Mouse (Mus musculus) midbrain, embryonic 13.5 days (tissue): ENCODE data around the gene Sapcd1. TPM values are rescaled to one million over a fixed set of nuclear protein-coding genes. Genes with fewer than 3 reads are reported as not detected.

Experiments
- ATAC-seq: fragments of 200-750 bp; cut with Nextera tagmentation; 2 replicates; pipeline ENCODE4 v1.8.0; 2017; ENCODE audit warnings: mild to moderate bottlenecking, moderate TSS enrichment, moderate library complexity
- H3K27ac ChIP-seq: fragments of 300-500 bp; sonication (generic); 2 replicates; pipeline ENCODE4 v1.5.1; 2015; ENCODE audit warnings: inconsistent platforms, mild to moderate bottlenecking, moderate library complexity
- H3K27me3 ChIP-seq: fragments of 300-500 bp; sonication (generic); 2 replicates; pipeline ENCODE4 v1.6.1; 2015; ENCODE audit warnings: mild to moderate bottlenecking, inconsistent platforms
- H3K36me3 ChIP-seq: fragments of 300-500 bp; sonication (generic); 2 replicates; pipeline ENCODE4 v1.6.1; 2015; ENCODE audit warnings: mild to moderate bottlenecking, inconsistent platforms
- H3K4me1 ChIP-seq: fragments of 300-500 bp; sonication (generic); replicated peaks from 2 replicates; pipeline ENCODE4 v1.6.1; 2015; ENCODE audit warnings: inconsistent platforms
- H3K4me2 ChIP-seq: fragments of 300-500 bp; sonication (generic); replicated peaks from 2 replicates; pipeline ENCODE4 v1.6.1; 2015; ENCODE audit warnings: moderate library complexity, mild to moderate bottlenecking, inconsistent platforms
- H3K4me3 ChIP-seq: fragments of 300-500 bp; sonication (generic); replicated peaks from 2 replicates; pipeline ENCODE4 v1.5.1; 2015; ENCODE audit warnings: mild to moderate bottlenecking, inconsistent platforms
- H3K9ac ChIP-seq: fragments of 300-500 bp; sonication (generic); replicated peaks from 2 replicates; pipeline ENCODE4 v1.6.1; 2015; ENCODE audit warnings: mild to moderate bottlenecking, inconsistent platforms
- H3K9me3 ChIP-seq: fragments of 300-500 bp; sonication (generic); 2 replicates; pipeline ENCODE4 v1.6.1; 2016; ENCODE audit warnings: mild to moderate bottlenecking, inconsistent platforms
- WGBS: fragments of 180-500 bp; shearing (Covaris S2); methylation state at CpG from one replicate; pipeline ENCODE4 v1.1.7; 2015; 5-methylcytosine and 5-hydroxymethylcytosine counted together
- polyA plus RNA-seq: library from polyadenylated mRNA; unstranded; fragments of >200 nt; fragmentation: Nextera tagmentation; extraction: Ambion mirVana; gene quantifications from 2 replicates; pipeline ENCODE4 v1.2.1, GENCODE M21; 2015

Sapcd1 gene
- polyA plus RNA-seq, 1 experiment from 2014 or later, result 4.3 TPM

DNA sequence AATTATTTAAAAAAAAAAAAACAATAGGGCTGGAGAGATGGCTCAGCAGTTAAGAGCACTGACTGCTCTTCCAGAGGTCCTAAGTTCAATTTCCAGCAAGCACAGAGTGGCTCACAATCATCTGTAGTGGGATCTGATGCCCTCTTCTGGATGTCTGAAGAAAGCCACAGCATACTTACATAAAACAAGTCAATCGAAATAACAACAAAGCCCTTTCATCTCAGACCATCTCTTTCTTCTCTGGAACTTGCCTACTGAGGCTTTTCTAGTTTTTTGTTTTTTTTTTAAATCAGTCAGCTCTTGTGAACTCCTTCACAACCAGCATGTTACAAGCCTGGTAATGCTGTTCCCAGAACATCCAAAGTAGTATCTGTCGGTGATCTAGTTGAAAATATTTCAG lies 47.2 kb downstream of the Sapcd1 start:
- H3K4me2 ChIP-seq, result peak overlapping the region; percentile 82
- peak overlapping the region; percentile 85 for H3K4me3 ChIP-seq
- no peaks in the 10 kb centered on the region for H3K27me3 ChIP-seq
- ATAC-seq, result no peak
- H3K36me3 ChIP-seq, result peaks cover 9% of the 10 kb centered on the region
- H3K9me3 ChIP-seq, result no peaks in the 10 kb centered on the region
- WGBS, result 23% methylated on average over 2 of the region's 2 CpGs
- peak overlapping the region; percentile 88 for H3K9ac ChIP-seq
- H3K27ac ChIP-seq, result peak overlapping the region; percentile 67
- peaks cover 27% of the 10 kb centered on the region for H3K4me1 ChIP-seq

DNA sequence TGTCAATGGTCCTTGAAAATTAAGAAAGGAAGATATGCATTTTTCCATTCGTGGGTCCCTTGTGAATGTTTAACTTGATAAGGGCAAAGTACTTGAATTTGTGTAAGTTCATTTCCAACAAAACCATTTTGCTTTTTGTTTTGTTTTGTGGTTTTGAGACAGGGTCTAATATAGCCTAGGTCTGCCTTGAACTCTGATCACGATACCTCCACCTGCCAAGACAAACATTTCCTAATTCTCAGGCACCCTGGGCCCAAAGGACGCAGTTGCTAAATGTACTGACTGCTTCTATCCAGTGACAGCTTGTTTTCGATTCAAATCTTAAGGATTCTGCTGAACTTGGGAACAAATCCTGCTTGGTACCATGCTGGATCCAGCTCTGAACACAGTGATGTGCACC lies 48.2 kb downstream of the Sapcd1 start:
- no peaks in the 10 kb centered on the region for H3K9me3 ChIP-seq
- no peak overlapping the region for H3K27ac ChIP-seq
- no peak overlapping the region for H3K4me3 ChIP-seq
- H3K36me3 ChIP-seq, result no peaks in the 10 kb centered on the region
- H3K9ac ChIP-seq, result 0 out of 2 replicates have a peak overlapping the region, but pooled peaks have one; percentile 8
- peaks cover 27% of the 10 kb centered on the region for H3K4me1 ChIP-seq
- 97% methylated on average over 4 of the region's 4 CpGs for WGBS
- H3K27me3 ChIP-seq, result no peaks in the 10 kb centered on the region
- no peak overlapping the region for H3K4me2 ChIP-seq
- ATAC-seq, result no peak

GRCm38 (mm10) chr17:34978239-34978638 lies 49.6 kb downstream of the Sapcd1 start:
- Histone ChIP-seq H3K4me1 (peaks cover 25% of the 10 kb centered on the region), H3K4me3 (no peak overlapping the region), H3K4me2 (no peak overlapping the region), H3K9ac (0 out of 2 replicates have a peak overlapping the region, but pooled peaks have one; percentile 39), H3K27ac (no peak overlapping the region), H3K36me3 (no peaks in the 10 kb centered on the region), H3K27me3 (peaks cover 12% of the 10 kb centered on the region; the same call in 1 of the 2 replicates), H3K9me3 (no peaks in the 10 kb centered on the region)
- WGBS, result 91% methylated on average over 27 of the region's 27 CpGs
- ATAC-seq, result no peak

DNA sequence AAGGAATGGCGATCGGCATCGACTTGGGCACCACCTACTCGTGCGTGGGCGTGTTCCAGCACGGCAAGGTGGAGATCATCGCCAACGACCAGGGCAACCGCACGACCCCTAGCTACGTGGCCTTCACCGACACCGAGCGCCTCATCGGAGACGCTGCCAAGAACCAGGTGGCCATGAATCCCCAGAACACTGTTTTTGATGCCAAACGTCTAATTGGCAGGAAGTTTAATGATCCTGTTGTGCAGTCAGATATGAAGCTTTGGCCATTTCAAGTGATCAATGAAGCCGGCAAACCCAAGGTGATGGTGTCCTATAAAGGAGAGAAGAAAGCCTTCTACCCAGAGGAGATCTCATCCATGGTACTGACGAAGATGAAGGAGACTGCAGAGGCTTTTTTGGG lies 50.8 kb downstream of the Sapcd1 start:
- Histone ChIP-seq H3K4me2 (no peak overlapping the region), H3K9me3 (no peaks in the 10 kb centered on the region), H3K4me1 (peaks cover 20% of the 10 kb centered on the region), H3K36me3 (no peaks in the 10 kb centered on the region), H3K27ac (no peak overlapping the region), H3K4me3 (no peak overlapping the region), H3K9ac (no peak overlapping the region), H3K27me3 (peaks cover 15% of the 10 kb centered on the region)
- no peak for ATAC-seq
- WGBS, result 95% methylated on average over 20 of the region's 20 CpGs

Other genes starting within 250 kb of the Sapcd1 start
- gene Cyp21a1, start 223.5 kb downstream of the Sapcd1 start, polyA plus RNA-seq, result not detected in 2 replicates
- gene Stk19, start 191.1 kb downstream of the Sapcd1 start, polyA plus RNA-seq, result 38.5 and 40.5 TPM in 2 replicates
- 74.7 and 76.1 TPM in 2 replicates for gene Dxo, start 191.0 kb downstream of the Sapcd1 start, polyA plus RNA-seq
- 59.3 and 61.3 TPM in 2 replicates for gene Skiv2l, start 177.8 kb downstream of the Sapcd1 start, polyA plus RNA-seq
- gene Nelfe, start 177.6 kb downstream of the Sapcd1 start, polyA plus RNA-seq, result 95.0 and 100 TPM in 2 replicates
- gene Cfb, start 165.5 kb downstream of the Sapcd1 start, polyA plus RNA-seq, result 1.7 and 2.2 TPM in 2 replicates
- gene Zbtb12, start 148.5 kb downstream of the Sapcd1 start, polyA plus RNA-seq, result 13.2 and 16.3 TPM in 2 replicates
- gene Gm20547, start 146.0 kb downstream of the Sapcd1 start, polyA plus RNA-seq, result 0.08 TPM in 1 of 2 replicates, not detected in the other
- 1.2 and 2.1 TPM in 2 replicates for gene C2, start 129.8 kb downstream of the Sapcd1 start, polyA plus RNA-seq
- gene Ehmt2, start 129.5 kb downstream of the Sapcd1 start, polyA plus RNA-seq, result 105 and 114 TPM in 2 replicates
- gene Slc44a4, start 113.5 kb downstream of the Sapcd1 start, polyA plus RNA-seq, result 0.09 TPM in 1 of 2 replicates, not detected in the other
- 25.5 and 25.9 TPM in 2 replicates for gene Neu1, start 96.8 kb downstream of the Sapcd1 start, polyA plus RNA-seq
- 0.10 and 0.11 TPM in 2 replicates for gene Hspa1b, start 68.8 kb downstream of the Sapcd1 start, polyA plus RNA-seq
- gene Gm20481, start 58.1 kb downstream of the Sapcd1 start, polyA plus RNA-seq, result not detected in 2 replicates
- gene Hspa1a, start 55.9 kb downstream of the Sapcd1 start, polyA plus RNA-seq, result 2.8 and 2.9 TPM in 2 replicates
- gene Hspa1l, start 55.3 kb downstream of the Sapcd1 start, polyA plus RNA-seq, result 0.55 and 1.5 TPM in 2 replicates
- 141 and 150 TPM in 2 replicates for gene Lsm2, start 46.2 kb downstream of the Sapcd1 start, polyA plus RNA-seq
- gene Vars, start 27.0 kb downstream of the Sapcd1 start, polyA plus RNA-seq, result 61.0 and 69.1 TPM in 2 replicates
- gene Vwa7, start 11.4 kb downstream of the Sapcd1 start, polyA plus RNA-seq, result 0.13 and 0.20 TPM in 2 replicates
- 3.3 and 3.7 TPM in 2 replicates for gene Msh5, start 18.7 kb upstream of the Sapcd1 start, polyA plus RNA-seq
- 93.7 and 99.6 TPM in 2 replicates for gene Clic1, start 21.9 kb upstream of the Sapcd1 start, polyA plus RNA-seq
- 501 and 531 TPM in 2 replicates for gene Ddah2, start 31.0 kb upstream of the Sapcd1 start, polyA plus RNA-seq
- gene Ly6g6c, start 37.4 kb upstream of the Sapcd1 start, polyA plus RNA-seq, result not detected in 2 replicates
- 0.45 and 0.50 TPM in 2 replicates for gene Mpig6b, start 38.2 kb upstream of the Sapcd1 start, polyA plus RNA-seq
- 0.18 and 0.32 TPM in 2 replicates for gene Ly6g6e, start 48.9 kb upstream of the Sapcd1 start, polyA plus RNA-seq
- gene Ly6g6d, start 50.0 kb upstream of the Sapcd1 start, polyA plus RNA-seq, result 1.0 and 1.9 TPM in 2 replicates
- 0.18 and 0.19 TPM in 2 replicates for gene Ly6g6f, start 57.6 kb upstream of the Sapcd1 start, polyA plus RNA-seq
- 85.1 and 86.5 TPM in 2 replicates for gene Abhd16a, start 61.2 kb upstream of the Sapcd1 start, polyA plus RNA-seq
- gene Ly6g5c, start 80.3 kb upstream of the Sapcd1 start, polyA plus RNA-seq, result not detected in 2 replicates
- gene Ly6g5b, start 87.4 kb upstream of the Sapcd1 start, polyA plus RNA-seq, result 1.4 and 1.7 TPM in 2 replicates
- 27.1 and 30.4 TPM in 2 replicates for gene Gpank1, start 93.4 kb upstream of the Sapcd1 start, polyA plus RNA-seq
- gene Csnk2b, start 94.0 kb upstream of the Sapcd1 start, polyA plus RNA-seq, result 293 and 316 TPM in 2 replicates
- 9.2 and 9.4 TPM in 2 replicates for gene D17H6S53E, start 98.4 kb upstream of the Sapcd1 start, polyA plus RNA-seq
- gene Apom, start 104.0 kb upstream of the Sapcd1 start, polyA plus RNA-seq, result 0.53 and 0.63 TPM in 2 replicates
- 93.7 and 93.9 TPM in 2 replicates for gene Bag6, start 107.2 kb upstream of the Sapcd1 start, polyA plus RNA-seq
- 209 and 228 TPM in 2 replicates for gene Prrc2a, start 136.9 kb upstream of the Sapcd1 start, polyA plus RNA-seq
- 4.9 and 7.0 TPM in 2 replicates for gene Aif1, start 148.1 kb upstream of the Sapcd1 start, polyA plus RNA-seq
- gene Lst1, start 160.4 kb upstream of the Sapcd1 start, polyA plus RNA-seq, result 4.8 and 7.1 TPM in 2 replicates
- 0.35 and 0.76 TPM in 2 replicates for gene Ltb, start 166.4 kb upstream of the Sapcd1 start, polyA plus RNA-seq
- not detected in 2 replicates for gene Tnf, start 174.0 kb upstream of the Sapcd1 start, polyA plus RNA-seq
- 0.11 and 0.23 TPM in 2 replicates for gene Lta, start 177.3 kb upstream of the Sapcd1 start, polyA plus RNA-seq
- 0.57 and 0.79 TPM in 2 replicates for gene Gm16181, start 192.8 kb upstream of the Sapcd1 start, polyA plus RNA-seq
- 41.6 and 43.0 TPM in 2 replicates for gene Atp6v1g2, start 205.6 kb upstream of the Sapcd1 start, polyA plus RNA-seq
- 8.3 and 11.0 TPM in 2 replicates for gene Nfkbil1, start 207.8 kb upstream of the Sapcd1 start, polyA plus RNA-seq
- 460 and 465 TPM in 2 replicates for gene Ddx39b, start 213.7 kb upstream of the Sapcd1 start, polyA plus RNA-seq
- 49.5 and 52.5 TPM in 2 replicates for gene H2-D1, start 234.7 kb upstream of the Sapcd1 start, polyA plus RNA-seq